Mouse (Mus musculus) A20 (cell line): ENCODE results near the gene Stag3.

Source experiments
- DNase-seq: peaks from one replicate; pipeline ENCODE4 v3.0.0-alpha.2; 2011; ENCODE audit warnings: low read depth, low spot score

Gene Stag3

GRCm38 (mm10) chr5:138268980-138269379 is 11.1 kb upstream of the Stag3 start:
- no peak for DNase-seq

GRCm38 (mm10) chr5:138271232-138271631 is 8.8 kb upstream of the Stag3 start:
- no peak for DNase-seq

GRCm38 (mm10) chr5:138272409-138272923 is 7.6 kb upstream of the Stag3 start, which contains the start of gene Gal3st4:
Gene Gal3st4, minus strand, starts transcription at chr5:138272840.
- no peak for DNase-seq

GRCm38 (mm10) chr5:138274186-138274585 is 5.9 kb upstream of the Stag3 start:
- DNase-seq, result no peak

- DNase-seq, result no peak
Measured at GRCm38 (mm10) chr5:138275216-138276050, 4.6 kb upstream of the Stag3 start.

- no peak for DNase-seq
Measured at GRCm38 (mm10) chr5:138277994-138278393, 2.0 kb upstream of the Stag3 start.

GRCm38 (mm10) chr5:138280425-138280768 is 357 bp downstream of the Stag3 start:
- no peak for DNase-seq

GRCm38 (mm10) chr5:138280829-138281228 is 789 bp downstream of the Stag3 start:
- DNase-seq, result no peak

GRCm38 (mm10) chr5:138281798-138282197 is 1.8 kb downstream of the Stag3 start:
- no peak for DNase-seq

- DNase-seq, result peak; percentile 48
Measured at GRCm38 (mm10) chr5:138283540-138283939, 3.5 kb downstream of the Stag3 start.

- peak; percentile 36 for DNase-seq
Measured at GRCm38 (mm10) chr5:138287861-138288260, 7.8 kb downstream of the Stag3 start.

- DNase-seq, result no peak
Measured at GRCm38 (mm10) chr5:138291638-138292037, 11.6 kb downstream of the Stag3 start.

- no peak for DNase-seq
Measured at GRCm38 (mm10) chr5:138294158-138294557, 14.1 kb downstream of the Stag3 start.

- no peak for DNase-seq
Measured at GRCm38 (mm10) chr5:138299613-138300012, 19.6 kb downstream of the Stag3 start.

- no peak for DNase-seq
Measured at GRCm38 (mm10) chr5:138312795-138313194, 32.8 kb downstream of the Stag3 start.

GRCm38 (mm10) chr5:138341661-138342060 is 61.6 kb downstream of the Stag3 start, which contains the start of gene Pvrig:
Gene Pvrig, plus strand, starts transcription at chr5:138341961.
- DNase-seq, result no peak

- DNase-seq, result no peak
Measured at GRCm38 (mm10) chr5:138343216-138343615, 63.2 kb downstream of the Stag3 start.
